Mouse (Mus musculus) lung, postnatal 36 days (tissue): ENCODE measurements around the gene Epc2.
"Not testable (repeated sequence)": the region's sequence is repeated elsewhere in the genome, so short reads cannot be mapped to it uniquely, and the experiment has no call there.

Experiments
- DNase-seq: peaks from one replicate; pipeline ENCODE4 v3.0.0; 2022; ENCODE audit warnings: mixed read lengths

Epc2 gene

GRCm38 (mm10) chr2:49472443-49472842, 21.2 kb downstream of the Epc2 start:
- no peak for DNase-seq

DNA sequence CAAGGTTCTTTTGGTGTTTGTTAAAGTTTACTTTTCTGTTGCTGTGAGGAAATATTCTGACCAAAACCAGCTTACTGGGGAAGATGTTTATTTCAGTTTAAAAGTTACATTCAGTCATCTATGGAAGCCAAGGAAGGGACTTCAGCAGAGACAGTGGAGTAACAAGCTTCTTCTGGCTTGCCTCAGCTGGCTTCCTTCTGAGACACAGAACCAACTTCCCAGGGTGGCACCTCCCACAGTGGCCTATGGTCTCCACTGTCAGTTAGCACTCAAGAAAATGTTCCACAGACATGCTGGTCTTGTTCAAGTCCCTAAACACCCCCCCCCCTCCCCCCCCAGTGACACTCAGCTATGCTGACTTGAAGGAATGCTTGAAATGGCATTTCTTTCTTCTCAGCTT, 30.9 kb downstream of the Epc2 start:
- peak; percentile 50 for DNase-seq

- DNase-seq: no peak
Measured at GRCm38 (mm10) chr2:49483382-49483781, 32.1 kb downstream of the Epc2 start.

- DNase-seq: no peak
Measured at GRCm38 (mm10) chr2:49501435-49501834, 50.1 kb downstream of the Epc2 start.

DNA sequence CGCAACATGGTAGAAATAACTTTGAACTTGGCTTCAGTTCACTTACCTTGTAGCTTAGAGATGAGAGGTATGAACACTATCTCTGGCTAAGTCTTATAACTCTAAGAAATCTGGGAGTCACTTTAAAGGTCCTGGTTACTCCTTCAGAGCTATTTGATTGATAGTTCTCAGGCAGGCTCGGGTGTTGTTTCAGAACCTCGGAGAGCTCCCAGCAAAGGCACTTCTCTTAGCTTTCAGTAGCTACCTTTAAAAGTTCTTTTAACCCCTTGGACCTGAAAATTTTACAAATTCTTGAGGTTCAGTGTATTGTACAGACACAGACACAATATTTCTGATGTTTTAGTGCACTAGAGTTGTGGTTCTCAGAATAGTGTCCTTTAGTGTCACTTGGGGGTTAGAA, 52.3 kb downstream of the Epc2 start:
- DNase-seq: peak; percentile 75

DNA sequence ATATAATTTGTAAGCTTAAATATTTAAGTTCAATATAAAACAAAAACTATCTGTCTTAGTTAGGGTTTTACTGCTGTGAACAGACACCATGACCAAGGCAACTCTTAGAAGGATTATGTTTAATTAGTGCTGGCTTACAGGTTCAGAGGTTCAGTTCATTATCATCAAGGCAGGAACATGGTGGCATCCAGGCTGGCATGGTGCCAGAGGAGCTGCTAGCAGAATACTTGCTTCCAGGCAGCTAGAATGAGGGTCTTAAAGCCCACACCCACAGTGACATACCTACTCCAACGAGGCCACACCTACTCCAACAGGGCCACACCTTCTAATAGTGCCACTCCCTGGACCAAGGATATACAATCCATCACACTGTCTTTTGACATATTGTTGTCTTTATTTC, 53.9 kb downstream of the Epc2 start:
- DNase-seq: not testable (repeated sequence)

DNA sequence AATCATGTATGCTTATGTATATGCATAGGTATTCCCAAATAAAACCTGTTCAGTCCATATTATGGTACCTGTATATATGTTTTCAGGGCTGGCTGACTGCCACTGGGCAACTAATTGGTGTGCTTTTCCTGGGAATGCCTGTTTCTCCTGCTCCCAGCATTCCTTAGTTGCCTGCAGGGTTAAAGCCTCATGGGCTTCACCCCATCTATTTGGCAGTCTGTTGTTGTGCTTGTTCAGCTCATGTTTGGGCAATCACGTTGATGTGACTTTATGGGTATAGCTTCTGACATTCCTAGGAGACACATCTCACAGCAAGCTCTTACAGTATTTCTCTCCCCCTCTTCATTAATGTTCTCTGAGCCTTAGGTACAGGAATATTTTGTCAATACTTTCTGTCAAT, 59.5 kb downstream of the Epc2 start:
- no peak for DNase-seq

DNA sequence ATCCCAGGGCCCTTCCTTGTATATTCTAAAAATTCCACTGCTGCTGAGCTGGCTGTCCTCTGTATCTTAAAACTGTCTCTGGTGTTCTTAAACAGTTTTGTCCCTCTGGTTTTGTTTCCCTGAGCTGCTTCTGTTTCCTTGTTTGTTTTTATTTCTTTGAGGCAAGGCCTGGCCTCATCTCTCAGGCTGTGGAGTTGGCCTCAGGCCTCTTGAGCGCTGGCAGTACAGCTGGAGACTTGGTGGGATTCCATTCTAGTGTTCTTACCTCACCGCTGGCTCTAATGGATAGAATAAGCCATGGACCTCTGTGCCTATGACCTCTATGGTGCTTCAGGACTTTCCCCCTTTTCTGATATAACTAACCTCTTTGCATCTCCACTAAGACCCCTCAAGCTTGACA, 64.7 kb downstream of the Epc2 start:
- peak; percentile 13 for DNase-seq

GRCm38 (mm10) chr2:49520409-49520808, 69.1 kb downstream of the Epc2 start:
- DNase-seq: no peak

DNA sequence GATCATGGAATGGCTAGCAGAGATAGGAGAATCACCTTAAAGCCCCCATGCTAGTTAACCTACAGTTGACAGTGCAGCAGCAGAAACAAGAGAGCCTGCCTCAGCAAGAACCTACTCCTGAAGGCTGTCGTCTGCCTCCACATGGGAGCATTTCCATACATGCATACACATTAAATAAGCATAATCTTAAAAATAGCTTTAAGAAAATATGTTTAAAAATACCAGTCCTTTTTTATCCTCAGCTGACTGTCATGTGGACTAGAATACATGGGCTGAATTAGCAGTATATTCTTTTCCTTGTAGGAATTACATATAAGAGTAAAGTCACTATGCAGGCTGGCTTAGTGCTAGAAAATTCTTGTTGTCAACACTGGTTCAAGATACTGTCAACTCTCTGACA, 69.7 kb downstream of the Epc2 start:
- DNase-seq: no peak

DNA sequence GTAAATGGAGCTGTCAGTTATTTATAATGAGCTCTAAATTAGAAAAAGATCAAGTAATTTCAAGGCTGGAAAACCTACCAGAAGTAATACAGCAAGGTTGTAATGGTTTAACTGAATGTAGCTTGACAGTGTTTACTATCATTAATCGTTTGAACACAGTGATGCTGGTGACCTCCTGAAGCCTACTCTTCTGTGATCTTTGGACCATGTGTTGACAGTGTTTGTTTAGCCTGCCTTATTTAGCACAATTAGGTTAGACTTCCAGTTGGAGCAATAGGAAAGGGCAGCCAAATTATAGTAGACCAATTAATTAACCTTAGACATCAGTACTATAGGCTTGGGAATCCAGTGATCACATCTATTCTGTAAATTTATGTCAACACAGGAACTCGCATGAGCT, 70.3 kb downstream of the Epc2 start:
- DNase-seq: no peak

DNA sequence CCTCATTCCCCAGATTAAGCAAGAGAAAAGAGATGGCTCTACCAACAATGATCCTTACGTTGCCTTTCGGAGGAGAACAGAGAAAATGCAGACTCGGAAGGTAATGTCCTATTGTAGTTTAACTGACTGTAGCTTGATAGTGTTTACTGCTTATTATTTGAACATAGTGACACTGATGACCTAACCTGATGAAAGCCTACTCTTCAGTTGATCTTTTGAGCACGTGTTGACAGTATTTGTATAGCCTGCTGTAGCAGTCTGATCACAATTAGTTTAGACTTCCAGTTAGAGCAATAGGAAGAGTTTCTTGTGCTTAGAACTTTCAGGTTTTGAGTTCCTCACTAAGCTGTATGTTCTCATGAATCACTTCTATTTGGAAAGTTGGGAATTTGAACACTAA, 71.3 kb downstream of the Epc2 start:
- DNase-seq: no peak

DNA sequence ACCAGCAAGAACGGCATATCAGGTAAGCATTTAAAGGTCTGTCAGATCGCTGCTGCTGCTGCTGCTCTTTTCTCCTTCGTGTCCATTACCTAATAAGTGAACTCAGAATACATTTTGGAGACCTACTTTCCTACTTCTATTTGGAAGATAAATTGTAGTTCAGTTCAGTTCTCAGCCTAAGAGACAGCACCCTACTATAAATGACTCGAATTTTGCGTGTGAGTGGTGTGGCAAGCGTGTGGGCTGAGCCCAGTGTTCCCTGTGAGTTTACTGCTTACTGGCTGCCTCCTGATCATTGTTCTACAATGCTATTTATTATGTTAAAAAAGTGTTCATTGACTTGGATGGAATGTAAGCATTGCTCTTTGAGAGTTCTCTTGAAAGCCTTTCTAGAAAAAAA, 85.9 kb downstream of the Epc2 start:
- DNase-seq: no peak

- DNase-seq: no peak
Measured at GRCm38 (mm10) chr2:49538056-49538455, 86.8 kb downstream of the Epc2 start.

- DNase-seq: no peak
Measured at GRCm38 (mm10) chr2:49539745-49540144, 88.5 kb downstream of the Epc2 start.

DNA sequence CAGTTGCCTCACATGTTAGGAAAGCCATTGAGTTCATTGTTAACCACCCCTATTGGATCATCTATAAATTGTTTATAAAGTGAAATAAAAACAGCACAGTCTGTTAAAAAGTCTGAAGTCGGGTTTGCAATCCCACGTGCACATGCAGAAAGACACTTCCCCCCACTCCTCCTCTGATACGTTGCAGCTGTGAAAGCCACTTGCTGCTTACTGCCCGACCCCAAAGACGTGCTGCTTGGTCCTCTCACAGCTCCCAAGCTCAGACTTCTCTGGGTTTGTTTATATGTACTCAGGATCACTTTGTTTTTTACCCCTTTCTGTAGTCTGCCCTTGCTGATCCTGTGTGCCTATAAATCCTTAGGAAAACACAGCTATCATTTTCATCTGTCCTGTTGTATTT, 96.5 kb downstream of the Epc2 start:
- DNase-seq: no peak

- DNase-seq: no peak
Measured at GRCm38 (mm10) chr2:49548492-49548891, 97.2 kb downstream of the Epc2 start.

- DNase-seq: no peak
Measured at GRCm38 (mm10) chr2:49553096-49553495, 101.8 kb downstream of the Epc2 start.

DNA sequence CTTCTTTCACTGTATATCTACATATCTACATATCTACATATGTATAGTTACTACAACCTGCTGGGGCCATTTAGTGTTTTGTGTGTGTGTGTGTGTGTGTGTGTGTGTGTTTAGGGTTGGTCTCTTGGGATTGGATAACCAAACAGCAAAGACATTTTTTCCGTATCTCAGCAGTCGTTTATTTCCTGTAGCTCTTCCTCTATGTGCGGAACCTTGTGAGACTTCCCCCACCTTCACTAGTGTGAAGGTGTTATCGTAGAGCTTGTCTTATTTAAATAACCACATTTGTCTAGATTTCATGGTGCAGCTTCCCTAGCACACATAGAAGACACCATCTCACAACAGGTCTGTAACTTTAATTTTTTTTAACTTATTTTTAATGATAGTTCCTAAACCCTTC, 106.1 kb downstream of the Epc2 start:
- no peak for DNase-seq

DNA sequence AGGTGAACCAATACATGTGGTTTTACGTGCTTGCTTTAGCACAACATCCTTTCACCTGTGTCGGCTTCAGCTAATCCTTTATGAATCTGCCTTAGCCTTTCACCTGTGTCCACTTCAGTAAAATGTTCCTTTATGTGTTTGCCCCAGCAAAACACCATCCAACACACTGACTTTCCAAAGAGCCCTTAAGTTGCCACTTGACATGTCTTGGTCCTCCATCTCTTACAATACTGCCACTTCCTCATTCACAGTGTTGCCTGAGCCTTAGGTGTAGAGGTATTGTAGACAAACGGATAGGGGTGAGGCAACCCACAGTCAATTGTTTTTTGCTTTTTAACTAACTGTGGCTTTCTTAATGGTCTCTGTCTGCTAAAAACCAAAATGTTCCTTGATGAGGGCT, 107.1 kb downstream of the Epc2 start:
- DNase-seq: peak; percentile 71

- DNase-seq: no peak
Measured at GRCm38 (mm10) chr2:49562688-49563350, 111.5 kb downstream of the Epc2 start.

DNA sequence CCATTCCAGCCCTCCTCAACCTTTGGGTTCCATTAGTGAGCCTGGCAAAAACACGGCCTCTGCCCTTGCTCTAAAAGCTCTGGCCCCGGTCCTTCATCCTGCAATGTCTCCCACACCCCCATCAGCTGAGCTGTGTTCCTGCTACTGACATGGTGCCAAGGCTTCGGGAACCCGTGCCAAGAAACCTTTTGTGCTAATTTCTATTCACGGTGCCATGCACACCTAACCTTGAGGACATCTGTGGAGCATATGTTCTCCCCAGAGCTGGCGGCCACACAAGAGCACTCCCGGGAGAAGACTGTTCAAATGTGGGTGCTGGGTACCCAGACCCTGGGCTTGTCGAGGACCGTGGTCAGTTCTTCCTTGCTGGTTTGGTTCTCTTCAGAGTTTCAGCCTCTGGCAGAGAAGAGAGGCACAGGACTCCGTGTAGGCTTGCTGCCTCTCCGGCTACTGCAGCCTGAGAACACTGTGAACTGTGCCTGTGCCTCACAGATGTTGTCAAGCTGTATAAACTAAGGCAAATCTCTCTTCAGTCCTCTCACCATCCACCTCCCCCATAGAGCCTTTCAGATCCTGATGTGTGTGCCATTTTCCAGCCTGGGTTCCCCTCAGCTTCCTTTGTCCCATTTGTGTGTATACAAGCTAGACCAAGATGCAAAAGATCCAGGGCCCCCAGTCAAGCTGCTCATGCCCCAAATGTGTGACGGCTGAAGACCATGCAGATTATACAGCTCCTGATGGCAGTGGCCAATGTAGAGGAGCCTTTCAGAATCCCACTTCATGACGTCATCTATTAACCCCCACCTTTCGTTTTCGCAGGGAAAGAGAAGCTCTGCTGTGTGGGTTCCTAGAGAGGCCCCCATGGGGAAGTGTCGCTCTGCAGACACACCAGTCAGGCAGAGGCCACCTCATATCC, 118.8 kb downstream of the Epc2 start:
- DNase-seq: peak; percentile 10

DNA sequence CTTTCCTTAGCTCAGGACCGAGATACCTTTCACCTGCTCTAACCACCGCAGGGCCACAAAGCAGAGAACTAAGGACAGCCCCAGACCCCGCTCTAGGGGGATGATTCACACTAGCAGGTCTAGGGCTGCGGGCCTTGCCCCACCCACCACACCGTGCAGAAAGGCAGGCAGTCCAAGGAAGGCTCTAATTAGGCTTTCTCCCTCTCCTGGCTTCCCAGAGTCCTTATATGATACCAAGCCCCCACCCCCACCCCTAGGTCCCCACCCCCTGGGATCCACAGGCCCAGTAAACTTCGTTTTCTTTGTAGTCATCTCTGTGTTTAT, 119.5 kb downstream of the Epc2 start:
- no peak for DNase-seq

- no peak for DNase-seq
Measured at GRCm38 (mm10) chr2:49571159-49571920, 120.1 kb downstream of the Epc2 start.
